ENCODE assay signal across 17 mouse cellular contexts in the genomic region with DNA sequence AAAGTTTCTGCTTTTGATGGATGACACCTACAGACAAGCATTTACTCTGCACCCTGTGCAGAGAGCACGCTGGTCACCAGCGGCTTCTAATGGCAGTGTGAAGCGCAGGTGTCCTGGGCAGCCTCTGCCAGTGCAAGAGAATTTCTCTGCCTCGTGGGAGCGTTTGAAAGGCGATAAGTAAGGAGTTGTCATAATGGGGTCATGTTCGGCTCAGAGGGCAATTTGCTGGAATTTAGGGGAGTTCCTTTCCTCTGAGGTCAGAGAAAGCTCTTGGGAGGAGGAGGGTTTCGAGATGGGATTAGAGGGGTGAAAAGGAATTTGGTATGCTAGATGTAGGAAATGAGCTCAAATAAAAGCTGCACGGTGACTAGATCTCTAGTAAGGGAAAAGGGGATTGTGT.
A peak's percentile ranks its signal among the peaks of the same experiment; 100 is the strongest.
DNase-seq lines count a peak whose midpoint lies in the region; ATAC-seq and TF ChIP-seq lines count a peak whose summit lies in the region.
"Had no signal": no experiment of that assay in that cellular context is flagged by ENCODE, and none has a peak within 500 bp of the region (broad histone marks: within the 10 kb centered on the region; RNA-seq: fewer than 3 reads in every experiment).

No protein-coding gene starts in this region.

- no peak for TF ChIP-seq EP300 in lung, postnatal 0 days (IDR thresholded peaks at IDR 0.05)

- 17% methylated on average over 9 of the region's 9 CpGs for WGBS in lung, postnatal 0 days
- 28% methylated on average over 9 of the region's 9 CpGs for WGBS in embryonic facial prominence, embryonic 14.5 days

- H3K9ac ChIP-seq in lung, postnatal 0 days (replicated peaks; ENCODE audit: low read depth) = no peak overlapping the region
- no peak overlapping the region for H3K9ac ChIP-seq in embryonic facial prominence, embryonic 14.5 days (ENCODE audit: low read depth, low read length)
- H3K9ac ChIP-seq: embryonic facial prominence, embryonic 13.5 days; intestine, embryonic 15.5 days had no signal

- no peak for TF ChIP-seq CTCF in lung, postnatal 0 days (IDR thresholded peaks at IDR 0.05)

- peak; percentile 51 for DNase-seq in embryo, embryonic 10 days (ENCODE audit: low spot score)
- DNase-seq in embryo, embryonic 9.5 days (ENCODE audit: extremely low spot score) = no peak
- peak; percentile 14 for DNase-seq in lung, postnatal 0 days (ENCODE audit: low spot score)
- DNase-seq in lung, postnatal 14 days = no peak
- peak; percentile 56 for DNase-seq in embryonic facial prominence, embryonic 14.5 days (ENCODE audit: low spot score)
- peak; percentile 73 for DNase-seq in retina, embryonic 14.5 days (ENCODE audit: low spot score)
- DNase-seq in adrenal gland, postnatal 4 days (ENCODE audit: low spot score in 2 of 2) = no peak
- no peak for DNase-seq in right cerebral cortex, postnatal 25 days
- DNase-seq: gastrocnemius, postnatal 25 days; heart, postnatal 36 days; right cerebral cortex, adult 18-20 months; thymus, postnatal 25 days had no signal

- H3K27me3 ChIP-seq in lung, postnatal 0 days (replicated peaks; ENCODE audit: insufficient read depth, low read length) = no peaks in the 10 kb centered on the region
- H3K27me3 ChIP-seq in embryonic facial prominence, embryonic 14.5 days (replicated peaks; ENCODE audit: control insufficient read depth, insufficient read depth, low read length) = no peaks in the 10 kb centered on the region
- H3K27me3 ChIP-seq: embryonic facial prominence, embryonic 13.5 days; intestine, embryonic 15.5 days had no signal

- no peaks in the 10 kb centered on the region for H3K4me1 ChIP-seq in lung, postnatal 0 days (ENCODE audit: insufficient read depth, low read depth, low read length)
- H3K4me1 ChIP-seq in embryonic facial prominence, embryonic 14.5 days (ENCODE audit: control insufficient read depth, insufficient read depth, low read length) = peaks cover 7% of the 10 kb centered on the region; the same call in 1 of the 2 replicates
- H3K4me1 ChIP-seq: intestine, embryonic 15.5 days had no signal

- no peak for ATAC-seq in lung, postnatal 0 days
- peak; percentile 57; the same call in 1 of the 2 replicates for ATAC-seq in embryonic facial prominence, embryonic 14.5 days (ENCODE audit: low read depth)
- ATAC-seq: forebrain, embryonic 14.5 days; intestine, embryonic 15.5 days had no signal

- no peaks in the 10 kb centered on the region for H3K9me3 ChIP-seq in lung, postnatal 0 days (ENCODE audit: low read length)
- H3K9me3 ChIP-seq in embryonic facial prominence, embryonic 14.5 days (ENCODE audit: control insufficient read depth, low read length) = no peaks in the 10 kb centered on the region
- H3K9me3 ChIP-seq: embryonic facial prominence, embryonic 13.5 days; intestine, embryonic 15.5 days had no signal

- no peak overlapping the region for H3K4me3 ChIP-seq in lung, postnatal 0 days (ENCODE audit: low read depth, low read length)
- no peak overlapping the region for H3K4me3 ChIP-seq in embryonic facial prominence, embryonic 14.5 days (ENCODE audit: low read depth, low read length)
- H3K4me3 ChIP-seq: embryonic facial prominence, embryonic 13.5 days; intestine, embryonic 15.5 days; left cerebral cortex, adult 2 months had no signal

- no peak overlapping the region for H3K27ac ChIP-seq in lung, postnatal 0 days (ENCODE audit: low read length)
- H3K27ac ChIP-seq in embryonic facial prominence, embryonic 14.5 days (replicated peaks; ENCODE audit: low read depth, low read length) = no peak overlapping the region
- H3K27ac ChIP-seq: embryonic facial prominence, embryonic 13.5 days; intestine, embryonic 15.5 days; left cerebral cortex, adult 2 months had no signal

- no peak overlapping the region for H3K4me2 ChIP-seq in lung, postnatal 0 days (replicated peaks; ENCODE audit: low read depth, low read length)
- no peak overlapping the region for H3K4me2 ChIP-seq in embryonic facial prominence, embryonic 14.5 days (ENCODE audit: low read depth, low read length)
- H3K4me2 ChIP-seq: embryonic facial prominence, embryonic 13.5 days; intestine, embryonic 15.5 days had no signal

- H3K36me3 ChIP-seq in lung, postnatal 0 days (ENCODE audit: insufficient read depth, low read length) = no peaks in the 10 kb centered on the region
- H3K36me3 ChIP-seq in embryonic facial prominence, embryonic 14.5 days (ENCODE audit: control insufficient read depth, insufficient read depth, low read length) = no peaks in the 10 kb centered on the region
- H3K36me3 ChIP-seq: embryonic facial prominence, embryonic 13.5 days; G1E; intestine, embryonic 15.5 days had no signal

Comparison
In these comparisons a context has a peak if more than half of its experiments do, and no peak if none do; other contexts are left out.
1. DNase-seq: peak in embryo, embryonic 10 days (single experiment), lung, postnatal 0 days (single experiment), embryonic facial prominence, embryonic 14.5 days (single experiment) and retina, embryonic 14.5 days (single experiment); none in embryo, embryonic 9.5 days (single experiment), lung, postnatal 14 days (single experiment), adrenal gland, postnatal 4 days (0 of 2) and right cerebral cortex, postnatal 25 days (single experiment).